Mouse (Mus musculus): ENCODE data around the gene Armc12.

DNA sequence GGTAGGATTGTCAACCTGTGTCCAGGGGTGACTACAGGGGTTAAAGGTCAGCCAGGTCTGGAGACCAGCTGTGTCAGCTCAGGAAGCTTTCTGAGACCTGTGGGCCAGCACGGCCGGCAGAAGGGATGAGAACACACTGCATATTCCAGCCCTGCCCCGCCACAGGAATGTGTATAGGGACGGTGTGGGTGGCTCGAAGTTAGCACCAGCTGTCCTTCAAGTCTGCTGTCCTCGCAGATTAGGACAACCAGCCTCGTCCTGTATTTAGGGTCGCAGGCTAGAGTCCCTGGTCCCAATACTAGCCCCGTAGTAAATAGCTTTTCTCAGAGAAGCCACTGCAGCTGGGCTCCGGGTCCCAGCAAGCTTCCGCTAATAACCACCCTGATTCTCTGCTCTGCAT is 17.9 kb downstream of the Armc12 start:
- TF ChIP-seq CTCF (IDR thresholded peaks at IDR 0.05; ENCODE audit: control insufficient read depth, insufficient read depth, insufficient read length) (no peak), MAX (IDR thresholded peaks at IDR 0.05) (no peak)

All from C2C12 (cell line).